Mouse (Mus musculus): ENCODE data around the gene Rfc2.

GRCm38 (mm10) chr5:134589900-134590299, 8.7 kb downstream of the Rfc2 start:
- TF ChIP-seq POLR2A (IDR thresholded peaks at IDR 0.05; ENCODE audit: insufficient read length, low read depth) (no peak), TCF12 (IDR thresholded peaks at IDR 0.05; ENCODE audit: insufficient read depth, poor library complexity, severe bottlenecking) (no peak)
